Mouse (Mus musculus) liver, embryonic 14.5 days (tissue): ENCODE measurements around the gene Tmem178b. TPM values are rescaled to one million over a fixed set of nuclear protein-coding genes. Genes with fewer than 3 reads are reported as not detected.

ENCODE experiments used
- ATAC-seq: fragments of 200-750 bp; cut with Nextera tagmentation; 2 replicates; pipeline ENCODE4 v1.8.0; 2017; ENCODE audit warnings: moderate number of reproducible peaks, mild to moderate bottlenecking, moderate library complexity; ENCODE audit not compliant: insufficient read depth
- DNase-seq, 3 experiments: peaks; one replicate each; pipeline ENCODE4 v3.0.0-alpha.2; 2012 to 2013; ENCODE audit warnings: low read depth in 3 of 3, low spot score in 3 of 3
- H3K27ac ChIP-seq: fragments of 300-500 bp; sonication (generic); 2 replicates; pipeline ENCODE4 v1.5.1; 2014; ENCODE audit warnings: moderate library complexity, mild to moderate bottlenecking, control low read depth, inconsistent platforms
- H3K27me3 ChIP-seq: fragments of 300-500 bp; sonication (generic); 2 replicates; pipeline ENCODE4 v1.6.1; 2014; ENCODE audit warnings: mild to moderate bottlenecking, low read length, moderate library complexity; ENCODE audit not compliant: control insufficient read depth, insufficient read depth
- H3K36me3 ChIP-seq: fragments of 300-500 bp; sonication (generic); replicated peaks from 2 replicates; pipeline ENCODE4 v1.6.1; 2014; ENCODE audit warnings: low read depth; ENCODE audit not compliant: control insufficient read depth, insufficient read depth
- H3K4me1 ChIP-seq, 2 experiments: fragments of 200-500 bp in 1 of 2; fragments of 300-500 bp in 1 of 2; sonication (generic) in 1 of 2; replicated peaks; 2 replicates each; pipeline ENCODE4 v1.6.1; 2012 to 2014; ENCODE audit warnings: antibody characterized with exemption in 1 of 2, inconsistent platforms in 1 of 2, low read length in 1 of 2; ENCODE audit not compliant: control insufficient read depth in 2 of 2, insufficient read depth in 2 of 2
- H3K4me2 ChIP-seq: fragments of 300-500 bp; sonication (generic); 2 replicates; pipeline ENCODE4 v1.6.1; 2014; ENCODE audit warnings: low read depth, mild to moderate bottlenecking, control low read depth, moderate library complexity
- H3K4me3 ChIP-seq, 2 experiments: fragments of 200-500 bp in 1 of 2; fragments of 300-500 bp in 1 of 2; sonication (generic) in 1 of 2; 2 replicates each; pipeline ENCODE4 v1.5.1; 2012 to 2014; ENCODE audit warnings: low read depth in 2 of 2, low read length in 2 of 2, mild to moderate bottlenecking in 2 of 2, control low read depth in 1 of 2, inconsistent platforms in 1 of 2, moderate library complexity in 1 of 2; ENCODE audit not compliant: insufficient read depth in 1 of 2
- H3K9ac ChIP-seq: fragments of 300-500 bp; sonication (generic); replicated peaks from 2 replicates; pipeline ENCODE4 v1.6.1; 2014; ENCODE audit warnings: mild to moderate bottlenecking, control low read depth, moderate library complexity
- H3K9me3 ChIP-seq: fragments of 300-500 bp; sonication (generic); 2 replicates; pipeline ENCODE4 v1.6.1; 2016; ENCODE audit warnings: low read length, mixed read lengths; ENCODE audit not compliant: control insufficient read depth
- CTCF ChIP-seq: IDR thresholded peaks from 2 replicates; pipeline ENCODE4 v1.5.1; 2016; ENCODE audit warnings: antibody characterized with exemption, low read depth, control low read depth
- EP300 ChIP-seq: IDR thresholded peaks from 2 replicates; pipeline ENCODE4 v1.6.1; 2016; ENCODE audit warnings: antibody characterized with exemption, low read depth
- WGBS: fragments of 180-500 bp; shearing (Covaris S2); extraction: QIAGEN DNeasy Blood & Tissue Kit; methylation state at CpG from one replicate; pipeline ENCODE4 v1.1.7; 2014; ENCODE audit not compliant: insufficient replicate concordance; 5-methylcytosine and 5-hydroxymethylcytosine counted together
- polyA plus RNA-seq, 2 experiments: library from polyadenylated mRNA; depleted of rRNA in 1 of 2; stranded (reverse) in 1 of 2; unstranded in 1 of 2; fragments of >200 nt; fragmentation: Nextera tagmentation in 1 of 2; extraction: Ambion mirVana in 1 of 2; gene quantifications; 2 replicates each; pipeline versions ENCODE4 v1.2.1 to v1.2.3; 2012 to 2014

The Tmem178b gene
- polyA plus RNA-seq, 2 experiments: not detected

GRCm38 (mm10) chr6:40024336-40024934 lies 151.4 kb downstream of the Tmem178b start:
- WGBS: 60% methylated on average over 5 of the region's 5 CpGs
- no peak for ATAC-seq
- no peaks in the 10 kb centered on the region for H3K36me3 ChIP-seq
- no peaks in the 10 kb centered on the region for H3K27me3 ChIP-seq
- TF ChIP-seq EP300 (no peak), CTCF (no peak)
- no peak overlapping the region for H3K4me2 ChIP-seq
- no peak for DNase-seq
- H3K9me3 ChIP-seq: no peaks in the 10 kb centered on the region
- H3K4me1 ChIP-seq: no peaks in the 10 kb centered on the region
- no peak overlapping the region for H3K9ac ChIP-seq
- no peak overlapping the region for H3K27ac ChIP-seq
- no peak overlapping the region for H3K4me3 ChIP-seq

GRCm38 (mm10) chr6:40032901-40033300 lies 159.8 kb downstream of the Tmem178b start:
- Histone ChIP-seq H3K9ac (no peak overlapping the region), H3K36me3 (no peaks in the 10 kb centered on the region), H3K4me2 (no peak overlapping the region), H3K27me3 (no peaks in the 10 kb centered on the region), H3K4me1 (no peaks in the 10 kb centered on the region), H3K9me3 (no peaks in the 10 kb centered on the region), H3K27ac (no peak overlapping the region), H3K4me3 (no peak overlapping the region)
- TF ChIP-seq CTCF (no peak), EP300 (no peak)
- DNase-seq (no peak), ATAC-seq (no peak)

- no peaks in the 10 kb centered on the region for H3K4me1 ChIP-seq
- H3K9ac ChIP-seq: no peak overlapping the region
- no peaks in the 10 kb centered on the region for H3K27me3 ChIP-seq
- H3K4me3 ChIP-seq: no peak overlapping the region
- H3K4me2 ChIP-seq: no peak overlapping the region
- H3K27ac ChIP-seq: no peak overlapping the region
- WGBS: 46% methylated on average over 3 of the region's 3 CpGs
- ATAC-seq: no peak
- no peak for TF ChIP-seq EP300
- TF ChIP-seq CTCF: no peak
- H3K36me3 ChIP-seq: no peaks in the 10 kb centered on the region
- DNase-seq: no peak
- H3K9me3 ChIP-seq: no peaks in the 10 kb centered on the region
Observed at GRCm38 (mm10) chr6:40033935-40034334, 160.9 kb downstream of the Tmem178b start.

GRCm38 (mm10) chr6:40048969-40049908 lies 176.2 kb downstream of the Tmem178b start:
- Histone ChIP-seq H3K4me3 (no peak overlapping the region), H3K27ac (no peak overlapping the region), H3K36me3 (no peaks in the 10 kb centered on the region), H3K9ac (no peak overlapping the region), H3K4me2 (no peak overlapping the region), H3K27me3 (no peaks in the 10 kb centered on the region), H3K4me1 (no peaks in the 10 kb centered on the region), H3K9me3 (no peaks in the 10 kb centered on the region)
- WGBS: 31% methylated on average over 11 of the region's 11 CpGs
- no peak for DNase-seq
- TF ChIP-seq EP300: no peak
- no peak for TF ChIP-seq CTCF
- no peak for ATAC-seq

- H3K27me3 ChIP-seq: no peaks in the 10 kb centered on the region
- ATAC-seq: no peak
Observed at GRCm38 (mm10) chr6:40049909-40050484, 176.9 kb downstream of the Tmem178b start.

More at GRCm38 (mm10) chr6:40049909-40050484, 176.9 kb downstream of the Tmem178b start:
- Histone ChIP-seq H3K36me3 (no peaks in the 10 kb centered on the region), H3K27ac (no peak overlapping the region), H3K9me3 (no peaks in the 10 kb centered on the region), H3K4me1 (no peaks in the 10 kb centered on the region), H3K4me2 (no peak overlapping the region), H3K9ac (no peak overlapping the region), H3K4me3 (no peak overlapping the region)
- 65% methylated on average over 5 of the region's 6 CpGs for WGBS
- TF ChIP-seq EP300 (no peak), CTCF (no peak)
- no peak for DNase-seq
